Mouse (Mus musculus) thymus, adult 2 months (tissue): ENCODE data around the gene Dscam. TPM values are rescaled to one million over a fixed set of nuclear protein-coding genes. Genes with fewer than 3 reads are reported as not detected.

Source experiments
- DNase-seq: peaks from one replicate; pipeline ENCODE4 v3.0.0; 2021
- H3K27ac ChIP-seq: fragments of 200-500 bp; 2 replicates; pipeline ENCODE4 v1.5.1; 2012; ENCODE audit warnings: low read length, control low read depth; ENCODE audit not compliant: control insufficient read depth, insufficient read depth
- H3K27me3 ChIP-seq: fragments of 200-500 bp; 2 replicates; pipeline ENCODE4 v1.6.1; 2012; ENCODE audit warnings: mild to moderate bottlenecking, low read length, moderate library complexity, mixed read lengths; ENCODE audit not compliant: control insufficient read depth, insufficient read depth
- H3K36me3 ChIP-seq: fragments of 200-500 bp; 2 replicates; pipeline ENCODE4 v1.6.1; 2012; ENCODE audit warnings: mild to moderate bottlenecking, low read length, moderate library complexity; ENCODE audit not compliant: control insufficient read depth, insufficient read depth
- H3K4me1 ChIP-seq: fragments of 200-500 bp; replicated peaks from 2 replicates; pipeline ENCODE4 v1.6.1; 2012; ENCODE audit warnings: low read length; ENCODE audit not compliant: control insufficient read depth, insufficient read depth
- H3K4me3 ChIP-seq: fragments of 200-500 bp; 2 replicates; pipeline ENCODE4 v1.5.1; 2012; ENCODE audit warnings: mild to moderate bottlenecking, low read length, control low read depth, moderate library complexity; ENCODE audit not compliant: control insufficient read depth, insufficient read depth
- CTCF ChIP-seq: fragments of 200-500 bp; IDR thresholded peaks from 2 replicates; pipeline ENCODE4 v1.5.1; 2012; ENCODE audit warnings: mild to moderate bottlenecking, control low read depth, low read length, moderate library complexity, borderline replicate concordance; ENCODE audit not compliant: control insufficient read depth, poor library complexity, insufficient read depth; ENCODE audit errors: extremely low read depth
- POLR2A ChIP-seq: fragments of 200-500 bp; IDR thresholded peaks from 2 replicates; pipeline ENCODE4 v1.6.1; 2012; ENCODE audit warnings: mild to moderate bottlenecking, low read length, control low read depth, moderate library complexity; ENCODE audit not compliant: control insufficient read depth, poor library complexity, insufficient read depth; ENCODE audit errors: extremely low read depth
- WGBS: fragments of 180-500 bp; shearing (Covaris S2); methylation state at CpG from one replicate; pipeline ENCODE4 v1.1.7; 2018; 5-methylcytosine and 5-hydroxymethylcytosine counted together
- polyA plus RNA-seq: library from polyadenylated mRNA; depleted of rRNA; stranded (reverse); fragments of >200 nt; gene quantifications from 2 replicates; pipeline ENCODE4 v1.2.3, GENCODE M21; 2012

The Dscam gene
- polyA plus RNA-seq, 1 experiment = 0.28 TPM

- Histone ChIP-seq H3K4me1 (no peaks in the 10 kb centered on the region), H3K27ac (no peak overlapping the region), H3K4me3 (no peak overlapping the region), H3K36me3 (no peaks in the 10 kb centered on the region), H3K27me3 (no peaks in the 10 kb centered on the region)
- TF ChIP-seq CTCF = no peak
- no peak for TF ChIP-seq POLR2A
- WGBS = 50% methylated on average over 2 of the region's 2 CpGs
- no peak for DNase-seq
Measured at GRCm38 (mm10) chr16:97127296-97127695, 43.3 kb downstream of the Dscam start.

GRCm38 (mm10) chr16:97110028-97110427 lies 60.5 kb downstream of the Dscam start:
- no peaks in the 10 kb centered on the region for H3K36me3 ChIP-seq
- 31% methylated on average over 4 of the region's 4 CpGs for WGBS
- no peak overlapping the region for H3K27ac ChIP-seq
- no peak for DNase-seq
- no peaks in the 10 kb centered on the region for H3K27me3 ChIP-seq
- no peak for TF ChIP-seq POLR2A
- TF ChIP-seq CTCF = no peak
- H3K4me3 ChIP-seq = no peak overlapping the region
- H3K4me1 ChIP-seq = no peaks in the 10 kb centered on the region

- no peaks in the 10 kb centered on the region for H3K36me3 ChIP-seq
Measured at GRCm38 (mm10) chr16:97105266-97105665, 65.3 kb downstream of the Dscam start.

GRCm38 (mm10) chr16:97103046-97103445 lies 67.5 kb downstream of the Dscam start:
- TF ChIP-seq CTCF = no peak
- TF ChIP-seq POLR2A = no peak
- H3K4me1 ChIP-seq = no peaks in the 10 kb centered on the region
- DNase-seq = no peak
- H3K4me3 ChIP-seq = no peak overlapping the region
- H3K27ac ChIP-seq = no peak overlapping the region
- WGBS = 9% methylated on average over 2 of the region's 2 CpGs
- H3K27me3 ChIP-seq = no peaks in the 10 kb centered on the region
- H3K36me3 ChIP-seq = no peaks in the 10 kb centered on the region

More at GRCm38 (mm10) chr16:97105266-97105665, 65.3 kb downstream of the Dscam start:
- Histone ChIP-seq H3K27me3 (no peaks in the 10 kb centered on the region), H3K4me3 (no peak overlapping the region), H3K27ac (no peak overlapping the region), H3K4me1 (no peaks in the 10 kb centered on the region)
- no peak for DNase-seq
- 7% methylated on average over 2 of the region's 2 CpGs for WGBS
- TF ChIP-seq CTCF (no peak), POLR2A (no peak)

GRCm38 (mm10) chr16:97100091-97100490 lies 70.5 kb downstream of the Dscam start:
- 92% methylated on average over 2 of the region's 2 CpGs for WGBS
- Histone ChIP-seq H3K4me3 (no peak overlapping the region), H3K36me3 (no peaks in the 10 kb centered on the region), H3K27ac (no peak overlapping the region), H3K27me3 (no peaks in the 10 kb centered on the region), H3K4me1 (no peaks in the 10 kb centered on the region)
- TF ChIP-seq POLR2A (no peak), CTCF (no peak)
- no peak for DNase-seq

GRCm38 (mm10) chr16:97098508-97098907 lies 72.0 kb downstream of the Dscam start:
- Histone ChIP-seq H3K4me3 (no peak overlapping the region), H3K27me3 (no peaks in the 10 kb centered on the region), H3K36me3 (no peaks in the 10 kb centered on the region), H3K4me1 (no peaks in the 10 kb centered on the region), H3K27ac (no peak overlapping the region)
- DNase-seq = no peak
- WGBS = 92% methylated on average over 5 of the region's 5 CpGs
- TF ChIP-seq POLR2A (no peak), CTCF (no peak)

GRCm38 (mm10) chr16:97096709-97097108 lies 73.8 kb downstream of the Dscam start:
- no peak overlapping the region for H3K27ac ChIP-seq
- H3K4me1 ChIP-seq = no peaks in the 10 kb centered on the region
- no peak for DNase-seq
- H3K27me3 ChIP-seq = no peaks in the 10 kb centered on the region
- no peak overlapping the region for H3K4me3 ChIP-seq
- 92% methylated on average over 2 of the region's 2 CpGs for whole genome bisulfite sequencing
- TF ChIP-seq CTCF (no peak), POLR2A (no peak)
- H3K36me3 ChIP-seq = no peaks in the 10 kb centered on the region
